Mouse (Mus musculus): ENCODE results near the gene Coq7. TPM values are rescaled to one million over a fixed set of nuclear protein-coding genes. Genes with fewer than 3 reads are reported as not detected.

Coq7 gene
- polyA plus RNA-seq (2014; fragmentation: Nextera tagmentation; extraction: Ambion mirVana) = 90.1 and 114 TPM in 2 replicates

- Histone ChIP-seq H3K9me3 (replicated peaks; ENCODE audit: control insufficient read depth, low read length) (no peaks in the 10 kb centered on the region), H3K4me3 (ENCODE audit: low read depth, low read length) (peak within 1 kb of the TSS; percentile 52), H3K4me2 (ENCODE audit: low read length) (peak within 1 kb of the TSS; percentile 71), H3K36me3 (ENCODE audit: control insufficient read depth, insufficient read depth, low read length) (peaks cover 17% of the 10 kb centered on the region), H3K4me1 (ENCODE audit: control insufficient read depth, insufficient read depth, low read length) (0 out of 2 replicates have a peak, but pooled peaks cover 3% of the 10 kb centered on the region), H3K27me3 (replicated peaks; ENCODE audit: control insufficient read depth, insufficient read depth, low read length) (no peaks in the 10 kb centered on the region), H3K9ac (ENCODE audit: low read length) (peak within 1 kb of the TSS; percentile 75), H3K27ac (ENCODE audit: low read depth, low read length) (peak within 1 kb of the TSS; percentile 96)
- WGBS = under 1% methylated on average over 31 of the region's 31 CpGs
- ATAC-seq (peak; percentile 100), DNase-seq (ENCODE audit: low spot score) (peak; percentile 99)
Measured at GRCm38 (mm10) chr7:118533178-118533578, at the start of gene Coq7. Gene Coq7 (minus strand): TSS chr7:118533356.

- H3K27me3 ChIP-seq (replicated peaks; ENCODE audit: control insufficient read depth, insufficient read depth, low read length) = no peaks in the 10 kb centered on the region
- no peak overlapping the region for H3K4me2 ChIP-seq (ENCODE audit: low read length)
- no peak overlapping the region for H3K4me3 ChIP-seq (ENCODE audit: low read depth, low read length)
- DNase-seq (ENCODE audit: low spot score) (no peak), ATAC-seq (no peak)
- H3K36me3 ChIP-seq (ENCODE audit: control insufficient read depth, insufficient read depth, low read length) = peaks cover 10% of the 10 kb centered on the region; the same call in 1 of the 2 replicates
- WGBS = 79% methylated on average over 2 of the region's 2 CpGs
- no peak overlapping the region for H3K27ac ChIP-seq (ENCODE audit: low read depth, low read length)
- H3K9me3 ChIP-seq (replicated peaks; ENCODE audit: control insufficient read depth, low read length) = no peaks in the 10 kb centered on the region
- peaks cover 14% of the 10 kb centered on the region for H3K4me1 ChIP-seq (ENCODE audit: control insufficient read depth, insufficient read depth, low read length)
- H3K9ac ChIP-seq (ENCODE audit: low read length) = no peak overlapping the region
Measured at GRCm38 (mm10) chr7:118579938-118580337, 46.8 kb upstream of the Coq7 start.

- H3K4me1 ChIP-seq (ENCODE audit: control insufficient read depth, insufficient read depth, low read length) = peaks cover 7% of the 10 kb centered on the region; the same call in 1 of the 2 replicates
- H3K36me3 ChIP-seq (ENCODE audit: control insufficient read depth, insufficient read depth, low read length) = peaks cover 10% of the 10 kb centered on the region; the same call in 1 of the 2 replicates
- H3K4me2 ChIP-seq (ENCODE audit: low read length) = no peak overlapping the region
- 64% methylated on average over 3 of the region's 3 CpGs for WGBS
- H3K9ac ChIP-seq (ENCODE audit: low read length) = no peak overlapping the region
- no peak overlapping the region for H3K4me3 ChIP-seq (ENCODE audit: low read depth, low read length)
- no peak overlapping the region for H3K27ac ChIP-seq (ENCODE audit: low read depth, low read length)
- H3K27me3 ChIP-seq (replicated peaks; ENCODE audit: control insufficient read depth, insufficient read depth, low read length) = no peaks in the 10 kb centered on the region
- ATAC-seq (no peak), DNase-seq (ENCODE audit: low spot score) (no peak)
- H3K9me3 ChIP-seq (replicated peaks; ENCODE audit: control insufficient read depth, low read length) = no peaks in the 10 kb centered on the region
Measured at GRCm38 (mm10) chr7:118578269-118578668, 45.1 kb upstream of the Coq7 start.

- WGBS = 53% methylated on average over 5 of the region's 5 CpGs
- DNase-seq (ENCODE audit: low spot score) = no peak
- H3K36me3 ChIP-seq (ENCODE audit: control insufficient read depth, insufficient read depth, low read length) = no peaks in the 10 kb centered on the region
- H3K27ac ChIP-seq (ENCODE audit: low read depth, low read length) = no peak overlapping the region
- 0 out of 2 replicates have a peak, but pooled peaks cover 3% of the 10 kb centered on the region for H3K9me3 ChIP-seq (replicated peaks; ENCODE audit: control insufficient read depth, low read length)
- no peak overlapping the region for H3K4me3 ChIP-seq (ENCODE audit: low read depth, low read length)
- H3K4me2 ChIP-seq (ENCODE audit: low read length) = no peak overlapping the region
- H3K9ac ChIP-seq (ENCODE audit: low read length) = no peak overlapping the region
- H3K4me1 ChIP-seq (ENCODE audit: control insufficient read depth, insufficient read depth, low read length) = no peaks in the 10 kb centered on the region
- H3K27me3 ChIP-seq (replicated peaks; ENCODE audit: control insufficient read depth, insufficient read depth, low read length) = no peaks in the 10 kb centered on the region
- ATAC-seq = no peak
Measured at GRCm38 (mm10) chr7:118572039-118572438, 38.9 kb upstream of the Coq7 start.

GRCm38 (mm10) chr7:118571350-118571749, 38.2 kb upstream of the Coq7 start:
- DNase-seq (ENCODE audit: low spot score) (no peak), ATAC-seq (no peak)
- Histone ChIP-seq H3K4me2 (ENCODE audit: low read length) (no peak overlapping the region), H3K9me3 (replicated peaks; ENCODE audit: control insufficient read depth, low read length) (0 out of 2 replicates have a peak, but pooled peaks cover 3% of the 10 kb centered on the region), H3K4me1 (ENCODE audit: control insufficient read depth, insufficient read depth, low read length) (no peaks in the 10 kb centered on the region), H3K4me3 (ENCODE audit: low read depth, low read length) (no peak overlapping the region), H3K36me3 (ENCODE audit: control insufficient read depth, insufficient read depth, low read length) (no peaks in the 10 kb centered on the region), H3K27ac (ENCODE audit: low read depth, low read length) (no peak overlapping the region), H3K27me3 (replicated peaks; ENCODE audit: control insufficient read depth, insufficient read depth, low read length) (no peaks in the 10 kb centered on the region), H3K9ac (ENCODE audit: low read length) (no peak overlapping the region)
- 53% methylated on average over 5 of the region's 5 CpGs for WGBS

GRCm38 (mm10) chr7:118569121-118569543, 36.0 kb upstream of the Coq7 start:
- H3K36me3 ChIP-seq (ENCODE audit: control insufficient read depth, insufficient read depth, low read length) = peaks cover 14% of the 10 kb centered on the region
- H3K4me3 ChIP-seq (ENCODE audit: low read depth, low read length) = no peak overlapping the region
- no peak overlapping the region for H3K4me2 ChIP-seq (ENCODE audit: low read length)
- peak; percentile 69 for ATAC-seq
- 0 out of 2 replicates have a peak, but pooled peaks cover 3% of the 10 kb centered on the region for H3K9me3 ChIP-seq (replicated peaks; ENCODE audit: control insufficient read depth, low read length)
- no peak overlapping the region; the same call in 1 of the 2 replicates for H3K27ac ChIP-seq (ENCODE audit: low read depth, low read length)
- DNase-seq (ENCODE audit: low spot score) = peak; percentile 40
- no peaks in the 10 kb centered on the region for H3K27me3 ChIP-seq (replicated peaks; ENCODE audit: control insufficient read depth, insufficient read depth, low read length)
- 32% methylated on average over 6 of the region's 6 CpGs for WGBS
- 0 out of 2 replicates have a peak overlapping the region, but pooled peaks have one; percentile 8 for H3K9ac ChIP-seq (ENCODE audit: low read length)
- no peaks in the 10 kb centered on the region for H3K4me1 ChIP-seq (ENCODE audit: control insufficient read depth, insufficient read depth, low read length)

GRCm38 (mm10) chr7:118554290-118554689, 21.1 kb upstream of the Coq7 start:
- ATAC-seq = no peak

GRCm38 (mm10) chr7:118553881-118554280, 20.7 kb upstream of the Coq7 start:
- 72% methylated on average over 4 of the region's 4 CpGs for WGBS
- Histone ChIP-seq H3K27me3 (replicated peaks; ENCODE audit: control insufficient read depth, insufficient read depth, low read length) (no peaks in the 10 kb centered on the region), H3K36me3 (ENCODE audit: control insufficient read depth, insufficient read depth, low read length) (peaks cover 75% of the 10 kb centered on the region), H3K4me3 (ENCODE audit: low read depth, low read length) (no peak overlapping the region), H3K9me3 (replicated peaks; ENCODE audit: control insufficient read depth, low read length) (no peaks in the 10 kb centered on the region), H3K4me2 (ENCODE audit: low read length) (no peak overlapping the region), H3K9ac (ENCODE audit: low read length) (no peak overlapping the region), H3K27ac (ENCODE audit: low read depth, low read length) (no peak overlapping the region), H3K4me1 (ENCODE audit: control insufficient read depth, insufficient read depth, low read length) (no peaks in the 10 kb centered on the region)
- no peak for DNase-seq (ENCODE audit: low spot score)
- ATAC-seq = no peak

More at GRCm38 (mm10) chr7:118554290-118554689, 21.1 kb upstream of the Coq7 start:
- Histone ChIP-seq H3K9ac (ENCODE audit: low read length) (no peak overlapping the region), H3K27ac (ENCODE audit: low read depth, low read length) (no peak overlapping the region), H3K4me1 (ENCODE audit: control insufficient read depth, insufficient read depth, low read length) (no peaks in the 10 kb centered on the region), H3K27me3 (replicated peaks; ENCODE audit: control insufficient read depth, insufficient read depth, low read length) (no peaks in the 10 kb centered on the region), H3K4me2 (ENCODE audit: low read length) (no peak overlapping the region), H3K4me3 (ENCODE audit: low read depth, low read length) (no peak overlapping the region), H3K9me3 (replicated peaks; ENCODE audit: control insufficient read depth, low read length) (no peaks in the 10 kb centered on the region), H3K36me3 (ENCODE audit: control insufficient read depth, insufficient read depth, low read length) (peaks cover 75% of the 10 kb centered on the region)
- peak; percentile 27 for DNase-seq (ENCODE audit: low spot score)
- WGBS = 16% methylated on average over 2 of the region's 2 CpGs

GRCm38 (mm10) chr7:118547451-118547850, 14.3 kb upstream of the Coq7 start:
- H3K4me3 ChIP-seq (ENCODE audit: low read depth, low read length) = no peak overlapping the region
- ATAC-seq (no peak), DNase-seq (ENCODE audit: low spot score) (no peak)
- no peaks in the 10 kb centered on the region for H3K9me3 ChIP-seq (replicated peaks; ENCODE audit: control insufficient read depth, low read length)
- no peaks in the 10 kb centered on the region for H3K27me3 ChIP-seq (replicated peaks; ENCODE audit: control insufficient read depth, insufficient read depth, low read length)
- no peak overlapping the region for H3K4me2 ChIP-seq (ENCODE audit: low read length)
- peaks cover 70% of the 10 kb centered on the region for H3K36me3 ChIP-seq (ENCODE audit: control insufficient read depth, insufficient read depth, low read length)
- H3K4me1 ChIP-seq (ENCODE audit: control insufficient read depth, insufficient read depth, low read length) = no peaks in the 10 kb centered on the region
- H3K9ac ChIP-seq (ENCODE audit: low read length) = no peak overlapping the region
- H3K27ac ChIP-seq (ENCODE audit: low read depth, low read length) = no peak overlapping the region
- 89% methylated on average over 10 of the region's 10 CpGs for WGBS
